Mouse (Mus musculus) lung, adult 2 months (tissue): ENCODE results near the gene Ppil2.

Experiments
- CTCF ChIP-seq: fragments of 200-500 bp; IDR thresholded peaks from 2 replicates; pipeline ENCODE4 v1.5.1; 2011; ENCODE audit warnings: mild to moderate bottlenecking, low read length, control low read depth; ENCODE audit not compliant: insufficient read depth
- POLR2A ChIP-seq: fragments of 200-500 bp; IDR thresholded peaks from 2 replicates; pipeline ENCODE4 v1.6.1; 2011; ENCODE audit warnings: low read depth, mild to moderate bottlenecking, control low read depth, low read length, borderline replicate concordance; ENCODE audit errors: extremely low read depth

- TF ChIP-seq POLR2A: no peak
- TF ChIP-seq CTCF: no peak
Observed at GRCm38 (mm10) chr16:17053903-17054302, 57.2 kb downstream of the Ppil2 start.
